23 mouse cellular contexts compared by ENCODE assay signal in genomic region chr17:31360582-31360981, GRCm38 (mm10). TPM values are rescaled to one million over a fixed set of nuclear protein-coding genes. Genes with fewer than 3 reads are reported as not detected.
DNase-seq lines count a peak whose midpoint lies in the region; ATAC-seq lines count a peak whose summit lies in the region.
"Had no signal": no experiment of that assay in that cellular context is flagged by ENCODE, and none has a peak within 500 bp of the region (broad histone marks: within the 10 kb centered on the region; RNA-seq: fewer than 3 reads in every experiment).

No protein-coding gene starts in this region.

- ATAC-seq in midbrain, embryonic 14.5 days (ENCODE audit: low FRiP score, low TSS enrichment), result no peak
- no peak for ATAC-seq in midbrain, embryonic 15.5 days (replicated peaks)
- ATAC-seq: intestine, embryonic 15.5 days; liver, embryonic 12.5 days had no signal

- H3K4me1 ChIP-seq in midbrain, embryonic 14.5 days (ENCODE audit: control insufficient read depth, insufficient read depth, low read length), result peaks cover 12% of the 10 kb centered on the region; the same call in 1 of the 2 replicates
- peaks cover 12% of the 10 kb centered on the region for H3K4me1 ChIP-seq in midbrain, embryonic 15.5 days
- H3K4me1 ChIP-seq: intestine, embryonic 15.5 days; liver, embryonic 12.5 days had no signal

- H3K36me3 ChIP-seq in midbrain, embryonic 14.5 days (ENCODE audit: control insufficient read depth, insufficient read depth, low read length), result no peaks in the 10 kb centered on the region
- H3K36me3 ChIP-seq in midbrain, embryonic 15.5 days (replicated peaks), result no peaks in the 10 kb centered on the region
- H3K36me3 ChIP-seq: embryonic facial prominence, embryonic 12.5 days; intestine, embryonic 15.5 days; limb, embryonic 12.5 days; liver, embryonic 12.5 days had no signal

- no peak overlapping the region for H3K9ac ChIP-seq in midbrain, embryonic 14.5 days (replicated peaks; ENCODE audit: low read length)
- H3K9ac ChIP-seq in midbrain, embryonic 15.5 days, result no peak overlapping the region
- H3K9ac ChIP-seq: embryonic facial prominence, embryonic 12.5 days; intestine, embryonic 15.5 days; limb, embryonic 12.5 days; liver, embryonic 12.5 days; lung, embryonic 14.5 days had no signal

- H3K9me3 ChIP-seq in midbrain, embryonic 14.5 days (ENCODE audit: control insufficient read depth, low read length), result no peaks in the 10 kb centered on the region
- no peaks in the 10 kb centered on the region for H3K9me3 ChIP-seq in midbrain, embryonic 15.5 days
- H3K9me3 ChIP-seq: embryonic facial prominence, embryonic 12.5 days; intestine, embryonic 15.5 days; limb, embryonic 12.5 days; liver, embryonic 12.5 days had no signal

- no peak overlapping the region for H3K27ac ChIP-seq in midbrain, embryonic 14.5 days (replicated peaks; ENCODE audit: low read depth, low read length)
- H3K27ac ChIP-seq in midbrain, embryonic 15.5 days, result no peak overlapping the region
- H3K27ac ChIP-seq: embryonic facial prominence, embryonic 12.5 days; intestine, embryonic 15.5 days; left cerebral cortex, adult 2 months; limb, embryonic 12.5 days; liver, embryonic 12.5 days; stomach, postnatal 0 days had no signal

- H3K27me3 ChIP-seq in midbrain, embryonic 14.5 days (ENCODE audit: control insufficient read depth, insufficient read depth, low read length), result no peaks in the 10 kb centered on the region
- H3K27me3 ChIP-seq in midbrain, embryonic 15.5 days (replicated peaks), result no peaks in the 10 kb centered on the region
- H3K27me3 ChIP-seq: embryonic facial prominence, embryonic 12.5 days; intestine, embryonic 15.5 days; limb, embryonic 12.5 days; liver, embryonic 12.5 days had no signal

- no peak overlapping the region for H3K4me3 ChIP-seq in midbrain, embryonic 14.5 days (replicated peaks; ENCODE audit: low read depth, low read length)
- H3K4me3 ChIP-seq in midbrain, embryonic 15.5 days, result no peak overlapping the region
- H3K4me3 ChIP-seq: embryonic facial prominence, embryonic 12.5 days; erythroblast, embryonic 14.5 days; intestine, embryonic 15.5 days; left cerebral cortex, adult 2 months; limb, embryonic 12.5 days; liver, embryonic 12.5 days had no signal

- peak; percentile 84 to 86 for DNase-seq in cerebellum, postnatal 14 days
- DNase-seq in cerebellum, adult 9-10 months, result no peak
- peak; percentile 18 for DNase-seq in heart, postnatal 4 days
- no peak for DNase-seq in heart, adult 8-10 months (ENCODE audit: low spot score)
- DNase-seq in midbrain, embryonic 14.5 days, result peak; percentile 44
- DNase-seq in ES-CJ7 (ENCODE audit: low read depth, low spot score), result peak; percentile 21
- DNase-seq in retina, embryonic 14.5 days (ENCODE audit: low spot score), result no peak
- DNase-seq: adrenal gland, adult 8-10 months; cerebellum, adult 11 months; gastrocnemius, postnatal 10 days; heart, adult 11 months; kidney, postnatal 36 days; lung, embryonic 14.5 days; lung, postnatal 4 days had no signal

- 79% methylated on average over 13 of the region's 13 CpGs for WGBS in midbrain, embryonic 14.5 days
- WGBS in midbrain, embryonic 15.5 days, result 79% methylated on average over 13 of the region's 13 CpGs

- no peak overlapping the region for H3K4me2 ChIP-seq in midbrain, embryonic 14.5 days (ENCODE audit: low read length)
- no peak overlapping the region for H3K4me2 ChIP-seq in midbrain, embryonic 15.5 days
- H3K4me2 ChIP-seq: embryonic facial prominence, embryonic 12.5 days; intestine, embryonic 15.5 days; limb, embryonic 12.5 days; liver, embryonic 12.5 days; lung, embryonic 14.5 days; midbrain, embryonic 11.5 days had no signal

RNA-seq across cellular contexts. Expression of gene Pde9a, which starts 25.4 kb away (rescaled TPM):
- total RNA-seq in heart, postnatal 4 days (2021), result 10 to 100 TPM in 1 of 2 experiments, 1 to 10 TPM in 1; 9.2 to 11.3 TPM
- total RNA-seq in heart, adult 8-10 months (2022), result 1 to 10 TPM; 3.1 to 5.5 (median 4.2) TPM
- 34.6 and 36.5 TPM in 2 replicates for polyA plus RNA-seq in midbrain, embryonic 14.5 days (2014; fragmentation: Nextera tagmentation; extraction: Ambion mirVana)
- 36.1 and 38.1 TPM in 2 replicates for polyA plus RNA-seq in midbrain, embryonic 15.5 days (2015; fragmentation: Nextera tagmentation; extraction: Ambion mirVana)
- polyA plus RNA-seq: erythroblast, embryonic 14.5 days had no signal

Comparison
In these comparisons a context has a peak if more than half of its experiments do, and no peak if none do; other contexts are left out.
1. DNase-seq: peak in cerebellum, postnatal 14 days (2 of 2), heart, postnatal 4 days (single experiment), midbrain, embryonic 14.5 days (single experiment) and ES-CJ7 (single experiment); none in cerebellum, adult 9-10 months (single experiment), heart, adult 8-10 months (single experiment) and retina, embryonic 14.5 days (single experiment).